Mouse (Mus musculus): Measurements from ENCODE around the gene Angptl2.
"Not testable (repeated sequence)": the region's sequence is repeated elsewhere in the genome, so short reads cannot be mapped to it uniquely, and the experiment has no call there.

Angptl2 gene

GRCm38 (mm10) chr2:33200368-33201068, 15.4 kb upstream of the Angptl2 start:
- no peak for DNase-seq (ENCODE audit: low spot score)

DNA sequence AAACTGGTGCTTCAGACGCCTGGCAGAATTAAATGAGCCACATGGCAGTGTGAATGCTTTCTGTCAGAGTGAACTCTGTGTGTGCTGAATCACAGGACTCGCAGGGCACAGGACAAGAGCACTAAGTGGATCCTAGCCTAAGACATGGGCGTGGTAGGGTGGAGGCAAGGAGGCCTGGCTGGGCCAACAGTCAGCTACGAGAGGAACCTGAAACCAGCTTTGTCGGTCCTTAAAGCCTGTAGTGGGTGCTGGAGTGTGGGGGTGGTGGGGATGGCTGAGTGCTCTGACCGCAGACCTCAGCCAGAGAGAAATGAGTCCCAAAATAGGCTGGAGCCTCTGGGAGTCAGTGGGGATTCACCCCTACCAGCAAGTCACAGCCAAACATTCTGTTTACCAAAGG, 12.6 kb upstream of the Angptl2 start:
- no peak for DNase-seq (ENCODE audit: low spot score)

DNA sequence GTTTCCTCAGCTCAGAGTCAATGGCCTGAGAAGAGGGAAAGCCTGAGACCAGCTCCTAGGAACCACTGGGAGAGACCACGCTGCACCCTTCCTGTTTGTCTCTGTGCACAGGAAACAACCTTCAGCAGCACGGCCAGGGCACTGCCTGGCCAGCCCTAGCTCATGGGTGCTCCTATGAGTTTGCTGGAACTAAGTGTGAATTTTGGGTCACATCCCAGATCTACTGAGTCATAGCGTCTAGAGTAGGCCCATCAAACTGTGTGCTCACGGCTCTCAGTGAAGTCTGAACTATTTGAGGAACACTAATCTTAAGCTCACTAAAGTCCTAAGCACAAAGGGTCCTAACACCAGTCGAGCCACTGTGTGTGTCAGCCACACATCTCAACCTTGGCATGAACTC, 10.9 kb upstream of the Angptl2 start:
- no peak for DNase-seq (ENCODE audit: low spot score)

DNA sequence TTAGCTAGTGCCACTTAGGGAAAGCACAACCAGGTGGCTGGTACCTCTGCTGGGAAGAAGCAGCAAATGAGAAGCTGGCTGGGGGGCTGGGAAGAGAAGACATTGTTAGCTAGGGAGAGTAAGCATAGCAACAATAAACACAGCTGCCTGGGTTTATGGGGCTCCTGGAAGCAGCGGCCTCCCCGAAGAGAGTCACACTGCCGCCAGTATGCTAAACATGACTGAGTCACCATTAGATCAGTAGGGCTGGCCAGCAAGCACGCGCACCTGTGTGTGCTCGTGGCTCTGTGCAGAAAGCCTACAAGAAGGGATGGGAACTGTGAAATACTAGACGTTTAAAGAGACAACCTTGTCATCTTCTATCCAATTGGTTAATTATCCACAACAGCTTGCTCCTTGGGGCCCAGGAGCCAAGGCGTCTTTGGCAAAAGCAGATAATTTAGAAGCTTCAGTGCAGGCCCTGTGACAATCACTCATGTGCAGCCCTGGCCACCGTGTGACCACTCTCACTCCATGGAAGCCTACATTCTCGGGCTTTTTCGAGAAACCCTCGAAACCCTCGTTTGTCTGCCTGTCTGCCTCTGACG, 9.8 kb upstream of the Angptl2 start:
- no peak for DNase-seq (ENCODE audit: low spot score)

GRCm38 (mm10) chr2:33207069-33207468, 8.8 kb upstream of the Angptl2 start:
- no peak for DNase-seq (ENCODE audit: low spot score)

DNA sequence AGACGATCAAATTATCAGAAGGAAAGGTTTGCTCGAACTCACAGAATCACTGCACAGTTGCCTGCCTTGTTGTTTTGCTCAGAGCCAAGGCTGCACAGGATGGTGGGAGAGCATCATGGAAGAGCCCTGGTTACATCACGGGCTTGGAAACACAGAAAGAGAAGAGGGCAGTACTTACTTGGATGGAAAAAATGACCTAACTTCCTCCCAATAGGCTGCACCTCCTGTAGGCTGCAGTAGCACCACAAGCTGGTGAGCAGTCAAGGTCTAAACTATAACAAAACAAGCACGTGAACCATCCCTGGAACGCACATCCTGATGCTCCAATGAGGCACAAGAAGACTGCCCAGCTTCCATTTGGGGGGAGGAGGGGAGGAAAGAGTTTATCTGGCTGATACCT, 7.7 kb upstream of the Angptl2 start:
- DNase-seq (ENCODE audit: low spot score) = no peak

GRCm38 (mm10) chr2:33210841-33211240, 5.0 kb upstream of the Angptl2 start:
- DNase-seq (ENCODE audit: low spot score) = no peak

GRCm38 (mm10) chr2:33211263-33211662, 4.6 kb upstream of the Angptl2 start:
- DNase-seq (ENCODE audit: low spot score) = not testable (repeated sequence)

GRCm38 (mm10) chr2:33215177-33215699, 631 bp upstream of the Angptl2 start:
- DNase-seq (ENCODE audit: low spot score) = no peak

- DNase-seq (ENCODE audit: low spot score) = no peak
These were observed 966 bp downstream of the Angptl2 start for GRCm38 (mm10) chr2:33216645-33217424.

GRCm38 (mm10) chr2:33217425-33217794, 1.5 kb downstream of the Angptl2 start:
- no peak for DNase-seq (ENCODE audit: low spot score)

GRCm38 (mm10) chr2:33218903-33219625, 3.2 kb downstream of the Angptl2 start:
- DNase-seq (ENCODE audit: low spot score) = no peak

GRCm38 (mm10) chr2:33219637-33220036, 3.8 kb downstream of the Angptl2 start:
- DNase-seq (ENCODE audit: low spot score) = no peak

DNA sequence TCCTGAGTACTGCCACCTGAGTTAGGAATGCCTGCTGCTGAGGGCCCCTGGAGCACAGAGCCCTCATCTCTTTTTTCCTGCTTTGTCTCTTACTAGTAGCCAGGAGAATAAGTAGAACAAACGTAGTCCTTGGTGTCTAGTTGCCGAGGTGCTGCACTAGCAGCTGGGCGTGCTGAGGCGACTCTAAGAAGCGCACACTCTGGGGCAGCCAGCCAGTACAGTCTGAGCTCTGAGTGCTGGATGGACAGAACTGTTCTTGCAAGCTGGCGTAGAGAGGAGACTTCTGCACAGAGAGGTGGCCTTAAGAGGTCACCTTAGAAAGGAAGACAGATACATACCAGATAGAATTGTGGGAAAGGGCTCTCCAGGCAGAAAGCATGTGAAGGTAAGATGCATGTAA, 4.4 kb downstream of the Angptl2 start:
- no peak for DNase-seq (ENCODE audit: low spot score)

GRCm38 (mm10) chr2:33220674-33221338, 4.9 kb downstream of the Angptl2 start:
- no peak for DNase-seq (ENCODE audit: low spot score)

DNA sequence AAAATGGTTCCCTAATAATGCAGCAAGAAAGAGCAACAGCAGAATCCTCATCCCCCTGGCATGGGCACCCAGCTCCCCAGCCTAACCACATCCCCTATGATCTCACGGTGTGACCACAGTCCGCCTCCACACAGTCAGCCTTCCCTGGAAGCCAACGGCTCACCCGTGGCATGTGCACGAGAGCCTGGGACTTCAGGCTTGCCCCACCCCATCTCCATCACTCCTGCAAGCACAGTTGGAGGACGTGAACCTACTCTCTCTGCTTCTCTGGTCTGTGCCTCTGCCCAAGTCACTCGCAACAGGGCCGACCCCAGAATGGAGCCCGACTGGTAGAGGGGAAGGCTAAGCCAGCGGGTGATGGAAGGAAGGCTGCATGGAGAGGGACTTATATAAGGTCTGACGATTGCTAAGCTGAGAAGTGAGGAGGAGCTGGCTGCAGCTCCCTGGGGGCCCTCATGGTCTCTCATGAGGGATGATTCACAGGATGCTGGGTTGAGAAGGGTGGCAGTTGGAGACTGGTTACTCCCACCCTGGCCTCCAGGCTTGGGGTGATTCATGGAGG, 5.6 kb downstream of the Angptl2 start:
- no peak for DNase-seq (ENCODE audit: low spot score)

- DNase-seq (ENCODE audit: low spot score) = no peak
These were observed 6.6 kb downstream of the Angptl2 start for GRCm38 (mm10) chr2:33222480-33222879.

- no peak for DNase-seq (ENCODE audit: low spot score)
These were observed 7.9 kb downstream of the Angptl2 start for GRCm38 (mm10) chr2:33223656-33224358.

GRCm38 (mm10) chr2:33225921-33226320, 10.1 kb downstream of the Angptl2 start:
- DNase-seq (ENCODE audit: low spot score) = no peak

DNA sequence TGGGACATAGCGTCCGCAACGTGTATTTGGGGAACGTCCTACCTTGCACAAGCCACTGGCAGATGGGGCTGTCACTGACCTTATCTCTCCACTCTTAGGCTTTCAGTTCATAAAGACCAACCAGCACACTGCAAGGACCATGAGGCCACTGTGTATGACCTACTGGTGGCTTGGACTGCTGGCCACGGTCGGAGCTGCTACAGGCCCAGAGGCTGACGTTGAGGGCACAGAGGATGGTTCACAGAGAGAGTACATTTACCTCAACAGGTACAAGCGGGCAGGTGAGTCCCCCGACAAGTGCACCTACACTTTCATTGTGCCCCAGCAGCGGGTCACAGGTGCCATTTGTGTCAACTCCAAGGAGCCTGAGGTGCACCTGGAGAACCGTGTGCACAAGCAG, 12.2 kb downstream of the Angptl2 start:
- no peak for DNase-seq (ENCODE audit: low spot score)

DNA sequence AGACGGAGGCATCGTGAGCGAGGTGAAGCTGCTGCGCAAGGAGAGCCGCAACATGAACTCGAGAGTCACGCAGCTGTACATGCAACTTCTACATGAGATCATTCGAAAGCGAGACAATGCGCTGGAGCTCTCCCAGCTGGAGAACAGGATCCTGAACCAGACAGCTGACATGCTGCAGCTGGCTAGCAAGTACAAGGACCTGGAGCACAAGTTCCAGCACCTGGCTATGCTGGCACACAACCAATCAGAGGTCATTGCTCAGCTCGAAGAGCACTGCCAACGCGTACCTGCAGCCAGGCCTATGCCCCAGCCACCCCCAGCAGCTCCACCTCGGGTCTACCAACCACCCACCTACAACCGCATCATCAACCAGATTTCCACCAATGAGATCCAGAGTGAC, 12.7 kb downstream of the Angptl2 start:
- no peak for DNase-seq (ENCODE audit: low spot score)

Data from ovary, postnatal 14 days (tissue).